8 mouse cellular contexts compared by ENCODE assay signal in genomic region chr19:46348761-46349458, GRCm38 (mm10). TPM values are rescaled to one million over a fixed set of nuclear protein-coding genes. Genes with fewer than 3 reads are reported as not detected.
DNase-seq lines count a peak whose midpoint lies in the region; ATAC-seq and TF ChIP-seq lines count a peak whose summit lies in the region.

No protein-coding gene starts in this region.

- H3K4me3 ChIP-seq in MEL (ENCODE audit: control insufficient read depth in 1 of 2, insufficient read depth in 1 of 2, low read depth in 2 of 2, low read length in 2 of 2): peak overlapping the region; percentile 66 to 84
- H3K4me3 ChIP-seq in forebrain, embryonic 16.5 days (replicated peaks; ENCODE audit: low read length): peak overlapping the region; percentile 81
- peak overlapping the region; percentile 69 for H3K4me3 ChIP-seq in liver, embryonic 16.5 days (ENCODE audit: low read depth, low read length)
- peak overlapping the region; percentile 48 for H3K4me3 ChIP-seq in neural tube, embryonic 11.5 days (ENCODE audit: low read depth, low read length)
- peak overlapping the region; percentile 81 for H3K4me3 ChIP-seq in testis, adult 2 months (ENCODE audit: control insufficient read depth, low read depth, low read length)

- 0 out of 6 replicates have a peak, but pooled peaks of 1 of the 3 experiments have one; percentile 1 for TF ChIP-seq CTCF in MEL (IDR thresholded peaks at IDR 0.05 in 2 of 3, conservative IDR thresholded peaks at IDR 0.05 in 1 of 3; ENCODE audit: control insufficient read depth in 1 of 3, insufficient read depth in 1 of 3, low read depth in 2 of 3, low read length in 3 of 3, poor library complexity in 1 of 3, severe bottlenecking in 1 of 3)
- no peak for TF ChIP-seq CTCF in testis, adult 2 months (IDR thresholded peaks at IDR 0.05; ENCODE audit: control insufficient read depth, insufficient read depth, insufficient replicate concordance, low read depth, low read length)

- H3K36me3 ChIP-seq in MEL (ENCODE audit: control insufficient read depth in 1 of 2, insufficient read depth in 2 of 2, low read length in 2 of 2): peaks cover 0 to 44% of the 10 kb centered on the region in 2 experiments; a peak in 2 of 4 replicates
- no peaks in the 10 kb centered on the region for H3K36me3 ChIP-seq in forebrain, embryonic 16.5 days (ENCODE audit: control insufficient read depth, insufficient read depth)
- H3K36me3 ChIP-seq in liver, embryonic 16.5 days (ENCODE audit: control insufficient read depth, insufficient read depth): no peaks in the 10 kb centered on the region
- no peaks in the 10 kb centered on the region for H3K36me3 ChIP-seq in neural tube, embryonic 11.5 days (ENCODE audit: control insufficient read depth, insufficient read depth, low read length)
- no peaks in the 10 kb centered on the region for H3K36me3 ChIP-seq in testis, adult 2 months (ENCODE audit: control insufficient read depth, insufficient read depth, low read length)

- TF ChIP-seq POLR2A in MEL (IDR thresholded peaks at IDR 0.05; ENCODE audit: control insufficient read depth in 1 of 2, insufficient read depth in 1 of 2, low read depth in 1 of 2, low read length in 2 of 2, poor library complexity in 1 of 2): peak; percentile 91
- TF ChIP-seq POLR2A in testis, adult 2 months (IDR thresholded peaks at IDR 0.05; ENCODE audit: control insufficient read depth, low read depth, low read length): peak; percentile 50

- ATAC-seq in forebrain, embryonic 16.5 days: peak; percentile 94
- ATAC-seq in liver, embryonic 16.5 days (ENCODE audit: low read depth): peak; percentile 84
- ATAC-seq in neural tube, embryonic 11.5 days (ENCODE audit: insufficient read depth, low FRiP score, low TSS enrichment): peak; percentile 77

- H3K9ac ChIP-seq in MEL (ENCODE audit: control insufficient read depth, low read depth, low read length, poor library complexity, severe bottlenecking): peak overlapping the region; percentile 84
- H3K9ac ChIP-seq in forebrain, embryonic 16.5 days (replicated peaks; ENCODE audit: low read depth, low read length): peak overlapping the region; percentile 92
- H3K9ac ChIP-seq in liver, embryonic 16.5 days (ENCODE audit: low read depth, low read length): peak overlapping the region; percentile 71
- peak overlapping the region; percentile 61 for H3K9ac ChIP-seq in neural tube, embryonic 11.5 days (ENCODE audit: low read length)

- peaks cover 8% of the 10 kb centered on the region for H3K79me2 ChIP-seq in MEL (ENCODE audit: control insufficient read depth, insufficient read depth, low read length, poor library complexity)

- peak overlapping the region; percentile 93 for H3K4me2 ChIP-seq in forebrain, embryonic 16.5 days (ENCODE audit: low read length)
- H3K4me2 ChIP-seq in liver, embryonic 16.5 days (ENCODE audit: low read depth, low read length): peak overlapping the region; percentile 86
- peak overlapping the region; percentile 73 for H3K4me2 ChIP-seq in neural tube, embryonic 11.5 days (ENCODE audit: low read depth)

- intact Hi-C loops in heart, postnatal 14 days (cut with DNase I): no loop called here

- H3K27me3 ChIP-seq in MEL (ENCODE audit: control insufficient read depth in 1 of 2, insufficient read depth in 2 of 2, low read length in 2 of 2): no peaks in the 10 kb centered on the region
- no peaks in the 10 kb centered on the region for H3K27me3 ChIP-seq in forebrain, embryonic 16.5 days (replicated peaks; ENCODE audit: control insufficient read depth, insufficient read depth, low read length)
- H3K27me3 ChIP-seq in liver, embryonic 16.5 days (ENCODE audit: control insufficient read depth, insufficient read depth, low read depth, low read length): peaks cover 8% of the 10 kb centered on the region
- peaks cover 11% of the 10 kb centered on the region for H3K27me3 ChIP-seq in neural tube, embryonic 11.5 days (ENCODE audit: control insufficient read depth, insufficient read depth, low read length)
- no peaks in the 10 kb centered on the region for H3K27me3 ChIP-seq in testis, adult 2 months (ENCODE audit: control insufficient read depth, insufficient read depth, low read length)

- peaks cover 21 to 44% of the 10 kb centered on the region in 2 experiments for H3K4me1 ChIP-seq in MEL (ENCODE audit: control insufficient read depth in 1 of 2, insufficient read depth in 2 of 2, low read length in 2 of 2)
- H3K4me1 ChIP-seq in forebrain, embryonic 16.5 days (replicated peaks; ENCODE audit: control insufficient read depth, insufficient read depth, low read length): peaks cover 16% of the 10 kb centered on the region
- H3K4me1 ChIP-seq in liver, embryonic 16.5 days (ENCODE audit: control insufficient read depth, low read depth, low read length): peaks cover 20% of the 10 kb centered on the region
- peaks cover 4% of the 10 kb centered on the region for H3K4me1 ChIP-seq in neural tube, embryonic 11.5 days (ENCODE audit: control insufficient read depth, insufficient read depth, low read length)
- H3K4me1 ChIP-seq in testis, adult 2 months (ENCODE audit: control insufficient read depth, insufficient read depth, low read length): peaks cover 12% of the 10 kb centered on the region

- TF ChIP-seq EP300 in MEL (IDR thresholded peaks at IDR 0.05; ENCODE audit: low read depth in 1 of 2, low read length in 2 of 2): no peak

- H3K9me3 ChIP-seq in MEL (replicated peaks; ENCODE audit: insufficient read depth, low read length): no peaks in the 10 kb centered on the region
- H3K9me3 ChIP-seq in forebrain, embryonic 16.5 days (ENCODE audit: control insufficient read depth, low read length): no peaks in the 10 kb centered on the region
- no peaks in the 10 kb centered on the region for H3K9me3 ChIP-seq in liver, embryonic 16.5 days (replicated peaks; ENCODE audit: control insufficient read depth, low read length)
- no peaks in the 10 kb centered on the region; the same call in 1 of the 2 replicates for H3K9me3 ChIP-seq in neural tube, embryonic 11.5 days (ENCODE audit: control insufficient read depth, low read length)

- under 1% methylated on average over 78 of the region's 78 CpGs for WGBS in forebrain, embryonic 16.5 days
- 1% methylated on average over 66 of the region's 78 CpGs for WGBS in liver, embryonic 16.5 days (ENCODE audit: insufficient replicate concordance)
- 1% methylated on average over 77 of the region's 78 CpGs for WGBS in neural tube, embryonic 11.5 days

- peak; percentile 93 for DNase-seq in MEL (ENCODE audit: low read depth, low spot score)
- peak; percentile 90 for DNase-seq in cerebellum, adult 11 months
- peak; percentile 84 to 87 for DNase-seq in heart, postnatal 14 days
- DNase-seq in kidney, postnatal 4 days: peak; percentile 83 to 90
- DNase-seq in neural tube, embryonic 11.5 days (ENCODE audit: low spot score): peak; percentile 87

- no peak for TF ChIP-seq RAD21 in MEL (IDR thresholded peaks at IDR 0.05; ENCODE audit: low read depth, low read length)

- peak overlapping the region; percentile 78 for H3K27ac ChIP-seq in MEL (ENCODE audit: control insufficient read depth, low read depth, low read length)
- H3K27ac ChIP-seq in forebrain, embryonic 16.5 days (ENCODE audit: low read length): peak overlapping the region; percentile 86
- peak overlapping the region; percentile 65 for H3K27ac ChIP-seq in liver, embryonic 16.5 days (ENCODE audit: low read length)
- peak overlapping the region; percentile 54 for H3K27ac ChIP-seq in neural tube, embryonic 11.5 days (ENCODE audit: low read depth, low read length)
- peak overlapping the region; percentile 84 for H3K27ac ChIP-seq in testis, adult 2 months (ENCODE audit: control insufficient read depth, insufficient read depth, low read depth, low read length)

RNA-seq across cellular contexts. Expression of gene 2310034G01Rik, which starts 1.2 kb away (rescaled TPM):
- total RNA-seq in MEL (2012; rRNA removed): 0.50 and 0.78 TPM in 2 replicates
- polyA plus RNA-seq in MEL (2012; ENCODE audit: insufficient read depth in 1 of 2, insufficient read length in 2 of 2, low read depth in 1 of 2, low replicate concordance in 2 of 2, missing spikeins in 1 of 2): under 1 TPM in 1 of 2 experiments, not detected in 1; 0.95 TPM
- polyA plus RNA-seq in forebrain, embryonic 16.5 days (2015; fragmentation: Nextera tagmentation; extraction: Ambion mirVana): 2.1 and 3.0 TPM in 2 replicates
- under 1 TPM; 0.22 to 0.48 TPM for total RNA-seq in heart, postnatal 14 days (2021)
- polyA plus RNA-seq in liver, embryonic 16.5 days (2015; fragmentation: Nextera tagmentation; extraction: Ambion mirVana): 0.36 and 0.40 TPM in 2 replicates
- polyA plus RNA-seq in neural tube, embryonic 11.5 days (2014; fragmentation: Nextera tagmentation; extraction: Ambion mirVana): 1.2 and 2.4 TPM in 2 replicates
- polyA plus RNA-seq in testis, adult 2 months (2012; rRNA removed): 0.49 and 0.88 TPM in 2 replicates

RNA-seq across cellular contexts. Expression of gene Mfsd13a, which starts 8.0 kb away (rescaled TPM):
- total RNA-seq in MEL (2012; rRNA removed): 4.7 and 5.5 TPM in 2 replicates
- polyA plus RNA-seq in MEL (2012; ENCODE audit: insufficient read depth in 1 of 2, insufficient read length in 2 of 2, low read depth in 1 of 2, low replicate concordance in 2 of 2, missing spikeins in 1 of 2): 10 to 100 TPM in 1 of 2 experiments, not detected in 1; 45.9 TPM
- polyA plus RNA-seq in forebrain, embryonic 16.5 days (2015; fragmentation: Nextera tagmentation; extraction: Ambion mirVana): 12.2 and 12.3 TPM in 2 replicates
- total RNA-seq in heart, postnatal 14 days (2021): 1 to 10 TPM; 2.9 to 3.6 TPM
- 11.2 and 13.8 TPM in 2 replicates for polyA plus RNA-seq in liver, embryonic 16.5 days (2015; fragmentation: Nextera tagmentation; extraction: Ambion mirVana)
- 6.8 and 7.3 TPM in 2 replicates for polyA plus RNA-seq in neural tube, embryonic 11.5 days (2014; fragmentation: Nextera tagmentation; extraction: Ambion mirVana)
- 20.0 and 24.3 TPM in 2 replicates for polyA plus RNA-seq in testis, adult 2 months (2012; rRNA removed)

RNA-seq across cellular contexts. Expression of gene Cuedc2, which starts 10.4 kb away (rescaled TPM):
- 270 and 302 TPM in 2 replicates for total RNA-seq in MEL (2012; rRNA removed)
- polyA plus RNA-seq in MEL (2012; ENCODE audit: insufficient read depth in 1 of 2, insufficient read length in 2 of 2, low read depth in 1 of 2, low replicate concordance in 2 of 2, missing spikeins in 1 of 2): 100 to 1,000 TPM; 251 to 297 TPM
- polyA plus RNA-seq in forebrain, embryonic 16.5 days (2015; fragmentation: Nextera tagmentation; extraction: Ambion mirVana): 375 and 392 TPM in 2 replicates
- total RNA-seq in heart, postnatal 14 days (2021): 10 to 100 TPM; 88.0 to 89.6 TPM
- polyA plus RNA-seq in liver, embryonic 16.5 days (2015; fragmentation: Nextera tagmentation; extraction: Ambion mirVana): 67.3 and 67.6 TPM in 2 replicates
- 263 and 274 TPM in 2 replicates for polyA plus RNA-seq in neural tube, embryonic 11.5 days (2014; fragmentation: Nextera tagmentation; extraction: Ambion mirVana)
- 24.5 and 28.4 TPM in 2 replicates for polyA plus RNA-seq in testis, adult 2 months (2012; rRNA removed)

RNA-seq across cellular contexts. Expression of gene Fbxl15, which starts 20.9 kb away (rescaled TPM):
- 12.1 and 12.7 TPM in 2 replicates for total RNA-seq in MEL (2012; rRNA removed)
- polyA plus RNA-seq in MEL (2012; ENCODE audit: insufficient read depth in 1 of 2, insufficient read length in 2 of 2, low read depth in 1 of 2, low replicate concordance in 2 of 2, missing spikeins in 1 of 2): 10 to 100 TPM in 1 of 2 experiments, not detected in 1; 13.2 TPM
- polyA plus RNA-seq in forebrain, embryonic 16.5 days (2015; fragmentation: Nextera tagmentation; extraction: Ambion mirVana): 40.1 and 44.2 TPM in 2 replicates
- 1 to 10 TPM; 5.5 to 6.9 TPM for total RNA-seq in heart, postnatal 14 days (2021)
- polyA plus RNA-seq in liver, embryonic 16.5 days (2015; fragmentation: Nextera tagmentation; extraction: Ambion mirVana): 11.1 and 11.6 TPM in 2 replicates
- polyA plus RNA-seq in neural tube, embryonic 11.5 days (2014; fragmentation: Nextera tagmentation; extraction: Ambion mirVana): 22.0 and 24.5 TPM in 2 replicates
- 21.5 and 23.5 TPM in 2 replicates for polyA plus RNA-seq in testis, adult 2 months (2012; rRNA removed)

RNA-seq across cellular contexts. Expression of gene Psd, which starts 22.0 kb away (rescaled TPM):
- total RNA-seq in MEL (2012; rRNA removed): 1.9 and 4.5 TPM in 2 replicates
- polyA plus RNA-seq in MEL (2012; ENCODE audit: insufficient read depth in 1 of 2, insufficient read length in 2 of 2, low read depth in 1 of 2, low replicate concordance in 2 of 2, missing spikeins in 1 of 2): 10 to 100 TPM in 1 of 2 experiments, not detected in 1; 17.2 TPM
- 74.1 and 89.8 TPM in 2 replicates for polyA plus RNA-seq in forebrain, embryonic 16.5 days (2015; fragmentation: Nextera tagmentation; extraction: Ambion mirVana)
- 1 to 10 TPM; 1.7 to 1.9 TPM for total RNA-seq in heart, postnatal 14 days (2021)
- polyA plus RNA-seq in liver, embryonic 16.5 days (2015; fragmentation: Nextera tagmentation; extraction: Ambion mirVana): 3.3 TPM in 2 replicates
- polyA plus RNA-seq in neural tube, embryonic 11.5 days (2014; fragmentation: Nextera tagmentation; extraction: Ambion mirVana): 10.9 and 12.7 TPM in 2 replicates
- polyA plus RNA-seq in testis, adult 2 months (2012; rRNA removed): 53.7 and 65.2 TPM in 2 replicates

Comparison
In these comparisons a context has a peak if more than half of its experiments do, and no peak if none do; other contexts are left out.
1. Peak in every context shown above with its lines: DNase-seq, ATAC-seq, H3K4me3 ChIP-seq and H3K27ac ChIP-seq.